Mouse (Mus musculus) kidney, adult 9 months (tissue): ENCODE data around the gene Ntpcr.

Experiments used
- DNase-seq: peaks from one replicate; pipeline ENCODE4 v3.0.0; 2022

Gene Ntpcr

GRCm38 (mm10) chr8:125777478-125778164, 47.9 kb downstream of the Ntpcr start:
- no peak for DNase-seq

DNA sequence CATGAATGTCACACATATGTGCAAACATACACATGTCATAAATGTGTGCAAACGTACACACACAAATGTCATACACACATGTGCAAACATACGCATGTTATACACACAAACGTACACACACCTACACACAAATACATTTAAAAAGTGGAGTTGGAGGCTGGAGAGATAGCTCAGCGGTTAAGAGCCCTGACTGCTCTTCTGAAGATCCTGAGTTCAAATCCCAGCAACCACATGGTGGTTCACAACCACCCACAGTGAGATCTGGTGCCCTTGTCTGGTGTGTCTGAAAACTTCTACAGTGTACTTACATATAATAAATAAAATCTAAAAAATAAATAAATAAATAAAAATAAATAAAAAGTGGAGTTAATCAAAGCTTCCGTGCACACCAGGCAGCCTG, 49.2 kb downstream of the Ntpcr start:
- no peak for DNase-seq

DNA sequence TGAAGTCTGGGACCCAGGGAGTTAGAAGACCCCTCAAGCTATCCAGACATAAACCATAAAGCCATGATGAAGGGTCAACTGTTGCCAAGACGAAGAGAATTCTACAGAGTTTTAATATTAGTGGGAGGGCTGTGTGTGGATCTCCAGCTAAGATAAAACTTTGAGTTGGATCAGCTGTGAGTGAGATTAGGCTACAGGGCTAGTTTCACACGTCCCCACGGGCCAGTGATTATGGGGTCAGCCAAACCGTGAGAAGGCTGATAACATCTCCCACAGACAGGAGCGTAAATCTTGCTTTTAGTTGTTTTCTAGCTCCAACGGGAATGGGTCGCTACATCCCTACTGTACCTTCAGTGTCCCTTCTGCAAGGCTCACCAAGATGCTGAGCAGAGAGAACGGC, 49.9 kb downstream of the Ntpcr start:
- DNase-seq: no peak

DNA sequence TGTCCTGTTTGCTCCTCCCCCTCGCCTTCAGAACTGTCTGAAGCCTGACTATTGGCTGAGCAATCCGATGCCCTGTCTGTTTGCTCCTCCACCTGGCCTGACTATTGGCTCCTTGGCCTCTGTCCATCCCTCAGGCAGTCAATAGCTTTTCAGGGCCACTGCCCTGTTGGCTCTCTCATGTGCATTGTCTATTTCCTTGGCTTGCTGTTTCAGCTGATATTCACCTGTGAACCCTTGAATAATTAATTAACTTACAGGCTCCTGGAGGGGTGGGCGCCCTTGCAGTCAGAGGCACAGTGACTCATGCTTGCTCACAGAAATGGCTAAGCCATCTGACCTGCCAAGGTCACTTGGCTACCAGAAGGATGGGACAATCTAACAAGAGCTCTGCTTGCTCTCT, 52.4 kb downstream of the Ntpcr start:
- DNase-seq: peak; percentile 31

DNA sequence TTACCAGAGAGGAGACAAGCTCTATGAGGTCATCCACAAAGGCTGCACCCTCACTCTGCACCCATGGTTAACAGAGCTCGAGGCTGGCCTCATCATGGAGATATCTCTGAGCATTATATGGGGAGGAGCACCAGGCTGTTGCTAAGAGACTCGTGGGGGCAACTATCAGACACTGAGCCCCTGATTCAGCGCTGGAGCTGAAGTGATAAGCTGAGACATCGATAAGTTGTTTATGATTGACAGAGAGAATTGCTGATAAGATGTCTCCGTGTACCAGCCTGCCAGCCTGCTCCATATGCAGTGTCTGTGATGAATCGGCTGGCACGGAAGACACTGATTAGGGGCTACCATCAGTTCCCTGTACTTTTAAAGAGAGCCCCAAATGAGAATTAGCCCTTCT, 57.1 kb downstream of the Ntpcr start:
- no peak for DNase-seq

DNA sequence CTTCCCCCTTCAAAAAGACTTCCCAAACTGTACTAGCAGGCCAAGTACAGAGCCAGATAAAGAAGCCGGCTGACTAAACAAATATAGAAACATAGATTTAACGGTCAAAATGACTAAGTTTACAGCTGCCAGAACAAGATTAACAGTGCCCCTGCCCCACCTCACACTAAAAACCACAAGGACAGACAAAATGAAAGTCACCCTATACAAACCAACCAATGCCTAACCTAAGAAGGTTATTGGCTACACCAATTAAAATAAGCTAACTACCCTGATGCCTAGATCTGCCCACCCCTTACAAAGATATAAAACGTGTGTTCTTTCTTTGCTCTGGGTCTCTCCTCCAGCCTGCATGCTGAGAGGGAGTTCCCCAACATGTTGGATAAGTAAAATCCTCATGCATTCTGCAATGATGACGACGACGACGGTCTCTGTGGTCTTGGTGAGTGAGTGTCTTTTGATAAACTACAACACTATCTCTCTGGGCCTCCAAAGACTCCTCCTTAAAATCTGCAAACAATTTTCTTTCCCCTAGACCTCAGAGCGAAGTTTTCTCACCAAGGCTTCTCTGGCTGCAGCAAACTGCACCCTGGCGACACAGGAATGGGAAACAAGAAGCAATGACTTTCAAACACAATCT, 63.2 kb downstream of the Ntpcr start:
- DNase-seq: no peak

DNA sequence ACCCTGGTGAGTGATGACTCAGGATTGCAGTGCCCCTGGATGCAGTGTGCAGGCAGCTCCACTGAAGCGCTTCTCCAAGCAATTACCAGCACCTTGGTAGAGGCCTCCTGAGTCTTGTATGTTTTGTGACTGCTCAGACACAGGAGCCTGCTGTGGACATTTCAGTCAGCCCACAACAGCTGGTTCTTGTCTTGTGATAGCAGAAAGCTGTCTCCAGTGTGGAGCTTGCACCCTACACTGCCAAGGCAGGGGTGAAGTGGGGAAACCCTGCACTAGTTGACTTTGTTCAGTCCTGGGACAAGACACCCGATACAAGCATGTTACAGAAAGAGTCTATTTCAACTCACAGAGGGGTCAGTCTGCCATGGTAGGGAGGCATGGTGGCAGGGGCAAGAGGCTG, 65.6 kb downstream of the Ntpcr start:
- no peak for DNase-seq

- DNase-seq: no peak
Measured at GRCm38 (mm10) chr8:125796970-125797369, 67.2 kb downstream of the Ntpcr start.
